23 mouse cellular contexts compared by ENCODE assay signal in the genomic region with DNA sequence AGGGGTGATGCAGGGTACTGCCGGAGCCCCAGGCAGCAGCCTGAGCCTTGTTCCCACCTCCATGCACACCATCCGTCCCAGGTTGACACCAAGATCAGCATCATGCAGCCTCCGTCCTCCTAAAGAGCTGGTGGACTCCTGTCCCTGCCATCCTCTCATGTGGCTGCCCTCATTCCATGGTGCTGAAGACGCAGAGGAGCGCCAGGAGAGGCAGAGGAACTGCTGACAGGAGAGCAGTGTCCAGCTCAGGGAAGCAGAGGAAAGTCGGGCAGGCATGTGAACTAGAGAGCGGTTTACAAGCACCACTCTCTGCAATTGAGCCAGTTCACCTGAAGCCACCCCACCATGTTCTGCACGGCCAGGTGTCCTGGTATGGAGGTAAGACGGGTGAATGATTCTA. TPM values are rescaled to one million over a fixed set of nuclear protein-coding genes. Genes with fewer than 3 reads are reported as not detected.
DNase-seq lines count a peak whose midpoint lies in the region; ATAC-seq and TF ChIP-seq lines count a peak whose summit lies in the region.
"Had no signal": no experiment of that assay in that cellular context is flagged by ENCODE, and none has a peak within 500 bp of the region (broad histone marks: within the 10 kb centered on the region; RNA-seq: fewer than 3 reads in every experiment).

No protein-coding gene starts in this region.

- no peaks in the 10 kb centered on the region for H3K27me3 ChIP-seq in limb, embryonic 14.5 days (ENCODE audit: control insufficient read depth, insufficient read depth, low read length)
- no peaks in the 10 kb centered on the region for H3K27me3 ChIP-seq in limb, embryonic 10.5 days (ENCODE audit: low read depth, poor library complexity, severe bottlenecking)
- no peaks in the 10 kb centered on the region for H3K27me3 ChIP-seq in stomach, postnatal 0 days (ENCODE audit: control insufficient read depth, insufficient read depth, low read length)
- H3K27me3 ChIP-seq: forebrain, embryonic 15.5 days; heart, embryonic 12.5 days; heart, embryonic 15.5 days had no signal

- intact Hi-C loops in heart, postnatal 25 days (cut with DNase I), result no loop called here

- H3K4me2 ChIP-seq in limb, embryonic 14.5 days (replicated peaks; ENCODE audit: low read depth, low read length, severe bottlenecking), result no peak overlapping the region
- H3K4me2 ChIP-seq in stomach, postnatal 0 days (replicated peaks; ENCODE audit: low read depth), result no peak overlapping the region
- H3K4me2 ChIP-seq: forebrain, embryonic 15.5 days; heart, embryonic 12.5 days; heart, embryonic 15.5 days; hindbrain, embryonic 14.5 days had no signal

- no peak for ATAC-seq in limb, embryonic 14.5 days (ENCODE audit: low FRiP score, low read depth)
- no peak for ATAC-seq in stomach, postnatal 0 days (ENCODE audit: low FRiP score, low TSS enrichment)
- ATAC-seq: CD4-positive, CD25-positive, alpha-beta regulatory T cell, adult 4 months; forebrain, embryonic 15.5 days; hindbrain, postnatal 0 days had no signal

- 93% methylated on average over 9 of the region's 9 CpGs for WGBS in limb, embryonic 14.5 days
- WGBS in limb, embryonic 10.5 days, result 92% methylated on average over 9 of the region's 9 CpGs
- WGBS in stomach, postnatal 0 days, result 93% methylated on average over 9 of the region's 9 CpGs

- no peak overlapping the region for H3K9ac ChIP-seq in limb, embryonic 14.5 days (ENCODE audit: low read depth, low read length, severe bottlenecking)
- H3K9ac ChIP-seq in stomach, postnatal 0 days (ENCODE audit: low read length), result no peak overlapping the region
- H3K9ac ChIP-seq: forebrain, embryonic 15.5 days; heart, embryonic 12.5 days; heart, embryonic 15.5 days; hindbrain, embryonic 14.5 days had no signal

- peaks cover 96% of the 10 kb centered on the region for H3K36me3 ChIP-seq in limb, embryonic 14.5 days (ENCODE audit: control insufficient read depth, insufficient read depth, low read length)
- H3K36me3 ChIP-seq in limb, embryonic 10.5 days, result peaks cover 99% of the 10 kb centered on the region
- H3K36me3 ChIP-seq in stomach, postnatal 0 days (ENCODE audit: control insufficient read depth, insufficient read depth, low read length), result peaks cover 16% of the 10 kb centered on the region

- no peak for TF ChIP-seq POLR2A in limb, embryonic 14.5 days (IDR thresholded peaks at IDR 0.05; ENCODE audit: borderline replicate concordance, extremely low read depth, insufficient read depth, insufficient read length)

- no peak for TF ChIP-seq CTCF in stomach, postnatal 0 days (IDR thresholded peaks at IDR 0.05; ENCODE audit: low read depth)

- no peak overlapping the region for H3K27ac ChIP-seq in limb, embryonic 14.5 days (replicated peaks; ENCODE audit: low read depth, low read length)
- no peak overlapping the region for H3K27ac ChIP-seq in limb, embryonic 10.5 days
- H3K27ac ChIP-seq in stomach, postnatal 0 days (replicated peaks), result no peak overlapping the region
- H3K27ac ChIP-seq: forebrain, embryonic 10.5 days; forebrain, embryonic 15.5 days; heart, adult 2 months; heart, embryonic 15.5 days; hindbrain, embryonic 14.5 days; hindbrain, postnatal 0 days had no signal

- no peaks in the 10 kb centered on the region for H3K4me1 ChIP-seq in limb, embryonic 14.5 days (ENCODE audit: control insufficient read depth, insufficient read depth, low read length)
- H3K4me1 ChIP-seq in limb, embryonic 10.5 days, result no peaks in the 10 kb centered on the region
- no peaks in the 10 kb centered on the region for H3K4me1 ChIP-seq in stomach, postnatal 0 days (replicated peaks; ENCODE audit: control insufficient read depth, insufficient read depth)
- H3K4me1 ChIP-seq: forebrain, embryonic 10.5 days; forebrain, embryonic 15.5 days; heart, embryonic 12.5 days; heart, embryonic 15.5 days had no signal

- no peak overlapping the region for H3K4me3 ChIP-seq in limb, embryonic 14.5 days (replicated peaks; ENCODE audit: low read length)
- H3K4me3 ChIP-seq in limb, embryonic 10.5 days, result no peak overlapping the region
- no peak overlapping the region for H3K4me3 ChIP-seq in stomach, postnatal 0 days (ENCODE audit: low read depth, low read length)
- H3K4me3 ChIP-seq: forebrain, embryonic 10.5 days; forebrain, embryonic 15.5 days; heart, adult 2 months; heart, embryonic 12.5 days; heart, embryonic 15.5 days had no signal

- TF ChIP-seq EP300 in stomach, postnatal 0 days (optimal IDR thresholded peaks at IDR 0.05), result no peak

- DNase-seq in heart, adult 11 months, result peak; percentile 76
- no peak for DNase-seq in heart, postnatal 25 days (ENCODE audit: low spot score)
- peak; percentile 1 for DNase-seq in limb, embryonic 14.5 days (ENCODE audit: low spot score)
- DNase-seq in limb, embryonic 10.5 days (ENCODE audit: low spot score), result no peak
- peak; percentile 5 for DNase-seq in thymus, postnatal 4 days
- no peak for DNase-seq in thymus, postnatal 10 days (ENCODE audit: low spot score in 2 of 2)
- DNase-seq in stomach, postnatal 0 days (ENCODE audit: low spot score), result peak; percentile 9
- no peak for DNase-seq in kidney, postnatal 14 days
- DNase-seq: adrenal gland, adult 2 months; adrenal gland, postnatal 14 days; cerebellum, adult 11 months; cerebellum, postnatal 10 days; gastrocnemius, postnatal 25 days; heart, postnatal 10 days; heart, postnatal 4 days had no signal

- H3K9me3 ChIP-seq in limb, embryonic 14.5 days (ENCODE audit: control insufficient read depth, low read length), result no peaks in the 10 kb centered on the region
- no peaks in the 10 kb centered on the region for H3K9me3 ChIP-seq in limb, embryonic 10.5 days (replicated peaks)
- H3K9me3 ChIP-seq in stomach, postnatal 0 days (ENCODE audit: control insufficient read depth, low read length), result no peaks in the 10 kb centered on the region
- H3K9me3 ChIP-seq: forebrain, embryonic 10.5 days; forebrain, embryonic 15.5 days; heart, embryonic 12.5 days; heart, embryonic 15.5 days had no signal

RNA-seq across cellular contexts. Expression of gene Mrpl21, which starts 9.4 kb away (rescaled TPM):
- 10 to 100 TPM; 93.9 to 96.1 TPM for total RNA-seq in heart, postnatal 25 days (2021)
- polyA plus RNA-seq in limb, embryonic 14.5 days (2012; rRNA removed), result 59.5 and 68.8 TPM in 2 replicates
- 124 and 126 TPM in 2 replicates for polyA plus RNA-seq in limb, embryonic 14.5 days (2014; fragmentation: Nextera tagmentation; extraction: Ambion mirVana)
- 153 and 161 TPM in 2 replicates for polyA plus RNA-seq in limb, embryonic 10.5 days (2016; fragmentation: Nextera tagmentation; extraction: Ambion mirVana)
- polyA plus RNA-seq in stomach, postnatal 0 days (2015; fragmentation: Nextera tagmentation; extraction: Ambion mirVana), result 81.6 and 87.2 TPM in 2 replicates

RNA-seq across cellular contexts. Expression of gene Ighmbp2, which starts 9.5 kb away (rescaled TPM):
- 1 to 10 TPM; 2.4 to 2.8 TPM for total RNA-seq in heart, postnatal 25 days (2021)
- 9.9 and 13.5 TPM in 2 replicates for polyA plus RNA-seq in limb, embryonic 14.5 days (2012; rRNA removed)
- 9.5 and 9.9 TPM in 2 replicates for polyA plus RNA-seq in limb, embryonic 14.5 days (2014; fragmentation: Nextera tagmentation; extraction: Ambion mirVana)
- 12.6 and 15.1 TPM in 2 replicates for polyA plus RNA-seq in limb, embryonic 10.5 days (2016; fragmentation: Nextera tagmentation; extraction: Ambion mirVana)
- 3.9 and 4.0 TPM in 2 replicates for polyA plus RNA-seq in stomach, postnatal 0 days (2015; fragmentation: Nextera tagmentation; extraction: Ambion mirVana)

RNA-seq across cellular contexts. Expression of gene Cpt1a, which starts 48.8 kb away (rescaled TPM):
- total RNA-seq in heart, postnatal 25 days (2021), result 10 to 100 TPM; 60.2 to 60.5 TPM
- polyA plus RNA-seq in limb, embryonic 14.5 days (2012; rRNA removed), result 20.3 and 24.4 TPM in 2 replicates
- 21.7 and 22.5 TPM in 2 replicates for polyA plus RNA-seq in limb, embryonic 14.5 days (2014; fragmentation: Nextera tagmentation; extraction: Ambion mirVana)
- polyA plus RNA-seq in limb, embryonic 10.5 days (2016; fragmentation: Nextera tagmentation; extraction: Ambion mirVana), result 2.7 and 8.2 TPM in 2 replicates
- 59.5 and 62.0 TPM in 2 replicates for polyA plus RNA-seq in stomach, postnatal 0 days (2015; fragmentation: Nextera tagmentation; extraction: Ambion mirVana)

Comparison
In these comparisons a context has a peak if more than half of its experiments do, and no peak if none do; other contexts are left out.
1. DNase-seq: peak in heart, adult 11 months (single experiment), limb, embryonic 14.5 days (single experiment), thymus, postnatal 4 days (single experiment) and stomach, postnatal 0 days (single experiment); none in heart, postnatal 25 days (single experiment), limb, embryonic 10.5 days (single experiment), thymus, postnatal 10 days (0 of 2) and kidney, postnatal 14 days (single experiment).